Mouse (Mus musculus): ENCODE results near the gene Ass1.

The Ass1 gene

DNA sequence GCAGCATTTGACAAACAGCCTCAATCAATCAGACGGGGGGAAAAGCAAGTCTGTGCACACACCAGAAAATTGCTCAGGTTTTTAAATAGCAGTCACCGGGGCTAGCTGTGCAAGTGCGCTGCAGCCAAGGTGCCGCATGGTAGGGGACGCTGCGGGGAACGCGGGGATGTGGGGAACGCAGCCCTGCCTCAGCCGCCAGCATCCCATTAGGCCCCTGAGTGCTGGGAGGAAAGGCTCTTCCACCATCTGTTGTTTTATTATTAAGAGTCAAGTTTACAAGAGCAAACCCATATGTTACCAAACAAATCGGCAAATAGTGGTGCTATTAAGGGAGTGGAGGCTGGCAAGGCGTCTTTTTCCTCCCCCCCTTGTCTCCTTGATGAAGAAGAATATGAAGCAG is 19.2 kb downstream of the Ass1 start:
- no peak for DNase-seq (ENCODE audit: low read depth)

DNA sequence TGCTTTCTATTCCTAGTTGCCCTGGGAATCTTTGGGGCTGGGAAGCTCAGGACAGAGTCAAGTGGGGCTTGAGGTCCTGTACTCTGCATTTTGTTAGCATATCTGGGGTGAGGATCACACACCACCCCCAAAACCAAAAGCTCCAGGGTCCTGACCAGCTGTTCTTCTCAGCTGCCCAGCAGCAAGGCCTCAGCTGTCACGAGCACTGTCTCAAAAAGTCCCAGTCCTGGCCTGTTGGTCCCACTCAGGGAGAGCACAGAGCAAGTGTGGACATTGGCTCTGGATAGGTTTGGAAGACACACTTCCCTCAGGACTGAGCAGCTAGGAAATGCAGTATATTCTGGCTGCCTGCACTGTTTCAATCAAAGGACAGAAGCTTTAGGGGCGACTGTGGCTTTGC is 20.5 kb downstream of the Ass1 start:
- DNase-seq (ENCODE audit: low read depth) = no peak

DNA sequence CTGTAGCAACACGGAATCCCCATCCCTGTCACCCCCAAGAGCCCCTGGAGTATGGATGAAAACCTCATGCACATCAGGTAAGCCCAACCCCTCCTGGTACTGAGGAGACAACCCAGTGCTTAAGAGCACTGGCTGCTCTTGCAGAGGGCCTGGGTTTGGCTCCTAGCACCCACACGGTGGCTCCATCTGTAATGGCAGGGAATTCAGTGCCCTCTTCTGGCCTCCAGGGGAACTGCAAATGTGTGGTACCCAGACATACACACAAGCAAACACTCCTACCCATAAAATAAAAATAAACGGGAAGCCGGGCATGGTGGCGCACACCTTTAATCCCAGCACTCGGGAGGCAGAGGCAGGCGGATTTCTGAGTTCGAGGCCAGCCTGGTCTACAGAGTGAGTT is 22.3 kb downstream of the Ass1 start:
- peak; percentile 24 for DNase-seq (ENCODE audit: low read depth)

DNA sequence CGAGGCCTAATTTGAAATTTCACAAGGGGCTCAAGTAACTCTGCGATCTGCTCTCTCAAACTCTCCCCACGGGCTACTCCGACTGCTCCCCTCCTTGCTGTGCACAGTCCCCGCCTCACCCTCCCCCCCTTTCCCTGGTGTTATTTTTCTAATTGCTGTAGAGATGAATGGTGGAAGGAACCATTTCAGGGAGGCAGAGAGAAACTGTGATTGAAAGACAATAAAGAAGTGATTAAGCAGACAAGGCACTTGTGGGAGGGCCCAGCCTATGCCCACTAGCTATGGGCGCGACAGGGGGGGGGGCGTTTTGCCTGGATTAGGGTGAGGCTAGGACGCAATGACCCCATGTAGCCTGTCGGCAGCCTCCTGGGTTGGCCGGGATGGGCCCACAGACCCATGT is 23.2 kb downstream of the Ass1 start:
- no peak for DNase-seq (ENCODE audit: low read depth)

DNA sequence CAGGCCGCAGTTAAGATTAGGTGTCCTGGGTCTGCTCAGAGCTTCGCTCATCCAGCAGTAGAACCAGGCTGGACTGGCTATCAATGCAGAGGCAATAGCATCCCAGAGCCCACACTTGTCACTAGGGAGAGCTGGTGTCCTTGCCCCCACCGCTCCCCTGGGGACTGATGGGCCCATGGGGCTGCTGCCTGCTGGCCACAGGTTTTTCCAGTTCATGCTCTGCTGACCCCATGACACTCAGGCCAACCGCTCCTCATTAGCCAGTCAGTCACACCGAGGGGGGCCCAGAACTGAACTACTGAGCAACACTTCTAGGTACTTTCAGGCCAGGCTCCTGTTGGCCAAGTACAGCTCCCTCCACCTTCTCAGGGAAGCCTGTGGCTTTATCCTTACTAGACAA is 24.3 kb downstream of the Ass1 start:
- no peak for DNase-seq (ENCODE audit: low read depth)

DNA sequence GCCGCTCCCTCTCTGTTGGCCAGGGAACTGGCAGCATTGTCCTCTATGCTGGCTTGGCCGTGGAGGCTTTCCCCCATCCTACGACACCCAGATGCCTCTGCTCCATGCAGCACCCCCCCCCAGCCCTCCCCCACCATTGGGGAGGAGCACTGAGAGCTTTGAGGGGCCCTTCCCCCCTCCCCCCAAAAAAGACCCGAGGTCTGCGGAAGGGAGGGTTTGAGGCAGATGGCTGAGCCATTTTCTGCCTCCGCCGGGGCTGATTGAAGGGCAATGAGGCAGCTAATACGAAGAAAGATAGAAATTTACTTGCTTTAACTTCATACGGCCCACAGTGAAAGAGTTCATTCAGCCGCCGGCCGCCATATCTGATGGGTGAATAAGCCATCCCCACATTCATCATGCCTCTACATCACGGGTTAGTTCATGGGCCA is 25.1 kb downstream of the Ass1 start:
- DNase-seq (ENCODE audit: low read depth) = no peak

DNA sequence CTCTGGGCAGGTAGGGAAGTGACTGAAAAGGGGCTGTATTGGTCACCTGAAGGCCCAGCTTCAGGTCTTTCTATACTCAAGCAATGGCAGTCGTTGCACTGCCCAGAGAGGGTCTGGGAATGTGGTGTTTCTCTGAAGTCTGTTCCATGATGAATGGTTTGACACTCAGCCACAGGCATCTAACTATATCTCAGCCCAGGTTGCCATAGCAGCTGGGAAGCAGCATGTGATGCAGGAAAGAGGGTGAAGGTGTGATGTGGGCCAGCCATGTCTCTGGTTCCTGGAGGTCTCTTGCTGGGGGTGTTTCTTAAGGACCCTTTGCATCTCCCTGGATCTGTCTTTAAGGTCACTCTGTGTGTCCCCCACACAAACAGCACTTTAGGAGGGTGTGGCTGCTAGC is 26.1 kb downstream of the Ass1 start:
- DNase-seq (ENCODE audit: low read depth) = no peak

DNA sequence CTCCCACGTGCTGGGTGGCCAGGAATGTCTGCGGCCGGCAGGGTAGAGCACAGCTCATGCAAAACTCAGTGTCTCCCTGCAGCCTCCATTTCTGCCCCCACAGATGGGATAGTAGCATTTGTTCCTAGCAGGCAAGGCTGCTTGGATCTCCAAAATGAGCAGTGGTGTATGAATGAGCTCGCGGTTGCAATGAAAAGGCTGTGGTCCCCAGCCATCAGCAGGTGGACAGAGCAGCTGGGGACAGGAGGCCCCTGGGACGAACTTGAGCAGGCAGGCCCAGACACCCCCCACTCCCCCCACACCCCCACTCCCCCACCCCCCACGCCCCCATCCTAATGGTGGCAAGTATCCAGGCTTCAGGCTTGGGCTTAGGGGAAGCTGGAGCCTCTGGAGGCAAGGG is 27.1 kb downstream of the Ass1 start:
- no peak for DNase-seq (ENCODE audit: low read depth)

DNA sequence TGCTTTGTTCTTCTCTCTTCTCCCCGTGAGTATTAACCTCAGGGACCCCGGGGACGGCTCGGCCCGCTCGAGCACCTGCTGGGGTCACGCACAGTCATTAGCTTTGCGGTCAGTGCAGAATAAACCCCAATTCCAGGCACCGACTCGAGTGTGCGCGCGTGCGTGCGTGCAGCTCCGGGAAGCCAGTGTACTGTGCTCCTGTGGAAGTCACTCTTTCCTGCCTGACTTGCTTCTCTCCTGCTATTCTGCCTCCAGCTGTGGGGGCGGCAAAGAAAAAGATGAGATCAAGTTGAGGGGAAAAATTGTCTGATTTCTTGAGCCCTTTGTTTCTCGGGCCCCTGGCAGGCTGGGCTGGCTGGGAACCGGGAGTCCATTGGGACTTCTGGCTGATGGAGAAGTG is 27.6 kb downstream of the Ass1 start:
- DNase-seq (ENCODE audit: low read depth) = no peak

DNA sequence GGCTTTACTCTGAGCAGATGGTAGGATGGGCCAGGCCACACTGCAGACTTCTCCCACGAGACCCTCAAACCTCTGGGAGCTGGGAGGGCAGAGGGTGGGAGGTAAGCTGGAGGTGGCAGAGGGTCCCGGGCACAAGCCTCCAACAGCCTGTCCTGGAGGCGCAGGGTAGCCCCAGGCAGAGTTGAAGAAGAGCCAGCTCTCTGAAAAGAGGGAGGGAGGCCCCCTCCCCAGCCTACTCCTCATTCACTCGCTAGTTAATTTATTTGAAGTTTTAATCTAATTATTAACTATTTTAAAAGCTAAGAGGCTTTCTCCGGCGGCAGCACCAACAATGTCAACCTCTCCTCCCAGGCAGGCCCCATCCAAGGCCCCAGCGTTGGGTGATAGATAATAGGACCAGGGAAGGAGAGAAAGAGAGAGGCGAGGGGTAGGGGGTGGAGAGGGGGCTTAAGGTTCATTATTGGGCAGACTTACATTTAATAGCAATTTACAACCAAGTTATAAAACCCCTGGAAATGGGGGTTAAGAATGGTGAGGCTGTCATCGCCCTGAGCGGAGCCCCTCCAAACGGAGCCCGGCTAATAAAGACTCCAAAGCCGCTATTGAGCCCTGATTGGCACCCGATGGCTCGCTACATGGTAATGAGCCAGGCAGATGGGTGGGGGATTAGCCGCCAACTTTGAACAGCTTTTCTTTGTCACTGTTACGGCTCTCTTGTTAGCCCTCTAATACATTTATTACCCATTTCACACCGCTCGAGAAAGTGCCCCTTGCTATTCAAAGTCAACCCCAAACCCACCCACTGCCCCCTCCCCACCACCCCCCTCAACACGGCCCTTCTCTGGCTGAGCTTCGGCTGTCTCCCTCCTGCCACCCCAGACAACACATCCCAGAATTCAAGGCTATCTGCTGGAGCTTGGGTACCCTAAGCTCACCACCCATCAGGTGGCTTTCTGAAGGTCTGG is 29.6 kb downstream of the Ass1 start:
- no peak for DNase-seq (ENCODE audit: low read depth)

DNA sequence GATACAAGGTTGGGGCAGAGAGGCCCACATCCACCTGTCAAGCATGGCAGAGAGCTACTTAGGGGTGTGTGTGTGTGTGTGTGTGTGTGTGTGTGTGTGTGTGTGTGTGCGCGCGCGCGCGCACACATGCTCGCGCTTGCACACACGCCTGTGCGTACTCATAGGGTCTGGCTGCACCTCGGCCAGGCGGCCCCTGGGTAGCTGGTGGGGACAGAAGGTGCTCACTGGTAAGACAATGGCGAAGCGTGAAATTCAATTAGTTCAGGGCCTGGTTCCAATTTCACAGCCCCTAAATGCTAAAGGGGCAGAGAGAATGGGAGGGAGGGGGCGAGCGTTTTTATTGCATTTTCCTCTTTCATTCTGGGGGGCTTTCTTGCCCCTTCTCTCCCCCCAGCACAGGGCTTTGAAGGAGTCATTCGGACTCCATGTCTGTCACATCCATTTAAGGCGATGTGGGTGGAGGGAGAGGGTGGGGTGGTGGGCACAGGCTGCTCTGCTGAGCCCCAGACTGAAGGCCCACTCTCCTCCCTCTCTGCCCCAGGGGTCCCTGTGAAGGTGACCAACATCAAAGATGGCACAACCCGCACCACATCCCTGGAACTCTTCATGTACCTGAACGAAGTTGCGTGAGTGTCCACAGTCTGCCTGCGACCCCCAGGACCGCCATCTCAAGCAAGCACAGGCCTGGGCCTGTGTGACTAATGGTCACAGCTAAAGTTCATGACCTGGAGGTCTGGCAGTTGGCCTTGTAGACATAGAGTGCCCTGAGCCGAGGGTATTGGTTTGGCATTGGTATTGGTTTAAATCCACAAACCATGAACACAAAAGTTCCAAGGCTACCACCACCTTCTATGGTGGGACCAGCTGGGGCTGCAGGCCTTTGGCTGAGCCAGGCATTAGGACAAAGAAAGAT is 30.5 kb downstream of the Ass1 start:
- no peak for DNase-seq (ENCODE audit: low read depth)

DNA sequence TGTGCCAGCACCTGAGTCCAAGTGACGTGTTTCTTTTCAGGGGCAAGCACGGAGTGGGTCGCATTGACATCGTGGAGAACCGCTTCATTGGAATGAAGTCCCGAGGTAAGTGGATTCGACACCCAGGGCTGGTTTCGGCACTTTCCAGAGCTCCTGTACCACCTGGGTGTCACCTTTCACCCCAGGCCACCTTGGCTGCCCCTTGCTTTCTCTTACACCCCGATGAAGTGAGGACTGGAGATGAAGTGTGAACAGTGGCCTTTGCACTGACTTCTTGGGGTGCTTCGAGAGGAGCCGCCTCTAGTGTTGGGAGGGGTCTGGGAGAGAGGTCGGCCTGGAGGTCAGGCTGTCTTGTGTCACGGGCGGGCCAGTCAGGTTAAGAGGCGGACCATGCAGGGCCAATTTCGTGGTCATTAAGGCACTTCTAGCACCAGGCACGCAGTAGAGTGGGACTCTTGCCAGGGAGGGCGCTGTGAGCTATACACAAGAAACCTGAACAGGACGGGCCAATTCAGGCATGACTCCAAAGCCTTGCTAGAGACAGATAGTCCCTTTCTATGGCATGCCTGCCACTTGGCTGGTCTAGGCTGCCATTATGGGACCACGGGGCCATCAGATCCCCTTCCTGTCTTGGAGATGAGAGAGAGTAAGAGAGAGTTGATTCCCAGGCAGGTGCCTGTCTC is 31.6 kb downstream of the Ass1 start:
- DNase-seq (ENCODE audit: low read depth) = no peak

DNA sequence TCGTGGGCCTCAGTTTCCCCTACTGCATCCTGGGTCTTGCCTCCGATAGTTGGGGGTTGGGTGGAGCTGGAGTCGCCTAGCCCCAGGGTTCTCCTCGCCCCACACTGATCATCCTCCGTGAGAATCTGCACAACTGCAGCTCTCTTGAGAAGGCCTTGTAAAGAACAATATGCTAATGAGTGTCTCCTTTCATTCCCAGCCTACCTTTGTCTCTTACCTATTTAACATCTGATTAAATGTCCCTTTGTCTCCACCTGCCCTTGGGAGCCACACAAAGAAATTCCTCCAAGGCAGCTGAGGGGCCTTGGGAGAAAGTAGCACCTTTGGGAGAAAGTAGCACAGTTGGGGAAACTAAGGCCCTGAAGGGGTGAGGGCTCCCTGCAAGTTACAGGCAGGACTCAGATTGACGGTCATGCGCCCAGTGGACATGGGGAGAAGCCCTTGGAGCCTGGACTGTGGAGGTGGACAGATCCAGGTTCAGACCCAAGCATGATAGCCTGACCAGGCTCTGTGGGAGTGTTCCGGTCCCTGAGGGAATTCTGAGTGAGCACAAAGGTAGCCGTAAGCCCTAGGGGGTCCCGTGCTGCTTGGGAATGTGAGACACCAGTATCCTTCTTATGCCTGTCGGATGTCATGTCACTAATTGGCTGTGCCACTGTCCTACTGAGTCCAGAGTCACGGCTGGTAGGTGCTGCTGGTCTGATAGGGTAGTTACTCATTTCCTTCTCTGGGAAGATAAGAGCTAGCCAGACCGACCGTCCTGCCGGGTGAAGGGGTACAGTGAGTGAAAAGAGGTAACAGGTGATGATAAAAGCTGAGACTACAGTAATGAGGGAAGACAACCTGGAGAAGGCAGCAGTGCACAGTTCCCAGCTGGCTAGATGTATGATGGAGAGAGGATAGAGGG is 32.9 kb downstream of the Ass1 start:
- no peak for DNase-seq (ENCODE audit: low read depth)

DNA sequence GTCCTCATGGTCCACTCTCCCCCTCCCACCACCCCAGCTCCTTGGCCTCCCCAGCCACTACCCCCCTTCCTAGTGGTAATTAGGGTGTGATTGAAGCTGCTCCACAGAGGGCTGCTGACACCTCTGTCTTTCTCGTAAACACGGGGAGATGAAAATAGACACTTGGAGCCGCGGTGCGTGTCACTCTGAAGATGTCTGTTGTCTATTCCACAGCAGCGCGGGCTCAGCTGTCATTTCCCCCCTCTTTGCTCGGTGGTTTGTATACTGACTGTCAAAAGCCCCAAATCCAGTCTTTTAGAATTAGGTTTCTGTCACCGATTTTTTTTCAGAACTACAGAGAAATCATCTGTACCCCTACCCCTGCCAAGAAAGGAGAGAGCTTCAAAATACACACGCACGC is 35.5 kb downstream of the Ass1 start:
- DNase-seq (ENCODE audit: low read depth) = no peak

DNA sequence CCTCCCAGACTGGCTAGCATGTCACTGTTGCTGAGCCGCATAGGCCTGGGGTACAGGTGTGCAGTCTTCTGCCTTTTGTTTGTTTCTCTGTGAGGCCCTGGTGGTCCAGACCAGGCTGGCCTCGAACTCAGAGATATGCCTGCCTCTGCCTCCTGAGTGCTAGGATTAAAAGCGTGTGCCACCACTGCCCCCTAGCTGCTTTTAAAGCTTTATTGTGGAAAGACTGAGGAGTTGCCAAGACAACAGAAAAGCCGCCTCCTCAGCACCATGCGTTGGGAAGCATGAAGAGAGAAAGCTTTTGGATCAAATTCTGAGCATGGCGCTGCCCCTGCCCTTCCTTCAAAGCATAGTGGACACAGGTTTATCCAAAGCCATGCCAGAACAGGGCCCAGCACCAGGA is 38.8 kb downstream of the Ass1 start:
- DNase-seq (ENCODE audit: low read depth) = no peak

DNA sequence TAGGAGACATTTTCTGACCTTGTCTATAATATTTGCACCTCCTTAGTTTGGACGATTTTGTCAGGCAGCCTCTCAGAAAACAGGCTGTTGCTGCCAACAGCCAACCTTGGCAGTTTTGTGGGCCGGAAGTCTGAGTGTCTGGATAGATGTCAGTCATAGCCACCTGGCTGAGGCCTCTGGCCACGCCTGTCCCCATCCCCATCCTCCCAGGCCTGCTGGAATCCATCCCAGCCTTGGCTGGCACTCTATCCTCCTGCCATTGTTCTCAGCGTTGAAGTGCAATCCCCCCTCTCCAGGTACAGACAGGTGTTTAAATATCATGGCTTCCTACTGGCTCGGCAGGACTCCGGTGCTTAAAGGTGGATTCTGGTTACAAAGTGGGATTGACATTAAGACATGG is 41.3 kb downstream of the Ass1 start:
- no peak for DNase-seq (ENCODE audit: low read depth)

DNA sequence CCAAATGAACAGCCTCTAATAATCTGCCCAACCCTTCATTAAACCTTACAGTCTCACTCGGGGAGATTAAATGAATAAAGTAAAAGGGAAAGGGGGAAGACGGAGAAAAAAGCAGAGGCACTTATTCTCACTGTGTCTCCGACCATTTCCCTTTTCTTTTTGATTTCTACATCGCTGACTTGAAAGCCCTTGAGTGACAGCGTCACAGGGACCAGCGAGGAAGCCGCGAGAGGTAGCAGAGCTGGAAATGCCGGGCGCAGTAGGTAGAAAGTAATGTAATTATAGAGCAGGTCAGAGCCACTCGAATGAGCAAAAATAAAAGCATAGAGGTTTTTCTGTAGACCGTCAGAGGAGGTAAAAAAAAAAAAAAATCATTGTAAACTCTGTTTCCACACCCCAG is 46.5 kb downstream of the Ass1 start:
- no peak for DNase-seq (ENCODE audit: low read depth)

DNA sequence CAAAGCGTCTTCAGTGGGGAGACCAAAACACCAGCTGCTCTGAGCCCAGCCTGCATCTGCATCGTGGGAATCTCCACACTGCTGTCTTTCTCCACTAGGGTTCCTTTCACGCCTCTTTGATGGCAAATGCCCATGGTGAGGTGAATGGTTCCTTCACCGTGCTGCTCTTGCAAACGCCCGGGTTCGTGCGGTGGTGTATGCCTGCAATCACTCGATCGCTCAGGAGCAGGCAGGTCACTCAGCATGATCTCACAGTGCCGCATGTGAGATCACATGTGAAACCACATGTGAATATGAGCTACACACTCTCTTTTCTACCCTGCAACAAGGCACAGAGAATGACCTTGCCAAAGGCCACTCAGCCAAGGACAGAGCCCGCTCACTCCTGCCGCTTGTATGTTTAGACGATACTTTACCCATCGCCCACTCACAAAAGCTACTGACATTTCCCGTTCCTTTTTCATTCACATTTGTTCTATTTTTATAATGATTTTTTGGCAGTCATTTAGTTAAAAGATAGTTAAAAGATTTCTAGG is 51.9 kb downstream of the Ass1 start:
- DNase-seq (ENCODE audit: low read depth) = no peak

DNA sequence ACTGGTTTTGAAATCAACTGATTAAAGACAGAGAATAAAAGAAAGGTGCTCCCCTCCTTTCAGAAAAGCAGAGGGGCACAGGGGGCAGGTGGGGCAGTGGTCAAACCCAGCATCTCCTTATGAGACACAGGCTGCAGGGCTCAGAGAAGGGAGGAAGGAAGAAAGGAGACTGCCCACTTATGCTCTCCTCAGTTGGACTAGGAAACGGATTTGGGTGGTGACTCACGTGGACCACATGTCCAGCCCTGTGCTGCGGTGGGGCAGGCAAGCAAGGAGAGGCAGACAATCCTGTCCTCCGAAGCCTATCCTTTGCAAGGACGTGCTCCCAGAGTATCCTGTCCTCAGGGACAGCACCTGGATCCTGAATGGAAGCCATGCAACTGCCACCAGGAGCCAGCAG is 54.6 kb downstream of the Ass1 start:
- no peak for DNase-seq (ENCODE audit: low read depth)

DNA sequence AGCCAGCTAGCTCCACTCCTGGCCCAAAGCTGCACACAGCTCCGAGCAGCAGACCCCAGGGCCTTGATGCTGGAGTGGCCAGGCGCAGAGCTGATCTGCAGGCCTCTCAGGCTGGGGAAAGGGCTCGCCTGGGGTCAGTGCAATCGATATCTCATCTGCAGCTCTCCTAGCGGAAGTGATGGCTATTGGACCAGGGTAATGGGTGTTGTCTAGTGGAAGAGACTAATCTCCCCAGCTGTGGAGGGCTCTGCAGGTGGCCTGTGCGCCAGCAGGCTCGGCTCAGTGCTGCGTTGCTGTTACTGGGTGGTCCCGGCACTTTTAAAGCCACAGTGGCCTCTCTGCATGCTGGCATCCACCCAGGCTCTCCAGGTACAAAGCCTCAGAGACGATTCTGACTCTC is 55.8 kb downstream of the Ass1 start:
- DNase-seq (ENCODE audit: low read depth) = no peak

DNA sequence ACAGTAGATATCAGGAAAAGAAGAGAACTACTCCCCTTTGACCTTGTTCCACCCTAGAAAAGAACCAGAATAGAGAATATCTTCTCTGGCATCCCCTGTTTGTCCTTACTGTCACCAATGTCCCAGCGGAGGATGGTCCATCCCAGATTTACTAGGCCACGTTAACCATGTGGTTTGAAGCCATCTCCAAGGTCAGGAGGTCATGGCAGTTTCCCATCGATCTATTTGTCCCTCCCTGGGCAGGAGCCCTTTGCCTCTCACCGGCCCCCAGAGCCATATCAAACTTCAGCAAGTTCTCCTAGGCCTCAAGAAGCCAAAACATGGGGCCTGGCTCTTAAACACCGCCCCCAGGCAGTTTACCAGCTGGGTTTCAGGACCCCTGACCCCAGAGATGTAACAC is 60.2 kb downstream of the Ass1 start:
- DNase-seq (ENCODE audit: low read depth) = no peak
